Mouse (Mus musculus): ENCODE data around the gene Pou2f1.

GRCm38 (mm10) chr1:165878751-165879150 is 123.7 kb downstream of the Pou2f1 start:
- TF ChIP-seq CTCF (IDR thresholded peaks at IDR 0.05; ENCODE audit: borderline replicate concordance, insufficient read depth, low read depth, low read length) = no peak
- TF ChIP-seq POLR2A (IDR thresholded peaks at IDR 0.05; ENCODE audit: borderline replicate concordance, insufficient read depth, low read length) = no peak

All from cerebellum, adult 2 months (tissue).